Mouse (Mus musculus) myocyte (in vitro differentiated cells): ENCODE measurements around the gene Nfya. TPM values are rescaled to one million over a fixed set of nuclear protein-coding genes. Genes with fewer than 3 reads are reported as not detected.

Source experiments
- H3K27me3 ChIP-seq: one replicate; pipeline ENCODE4 v1.6.1; 2011; ENCODE audit not compliant: control insufficient read depth, insufficient read depth, insufficient read length
- H3K36me3 ChIP-seq: one replicate; pipeline ENCODE4 v1.6.1; 2011; ENCODE audit not compliant: control insufficient read depth, insufficient read depth
- H3K4me2 ChIP-seq: one replicate; pipeline ENCODE4 v1.6.1; 2011; ENCODE audit warnings: low read depth, control low read depth
- H3K4me3 ChIP-seq: one replicate; pipeline ENCODE4 v1.5.1; 2011; ENCODE audit warnings: mild to moderate bottlenecking, control low read depth, moderate library complexity
- H3K79me2 ChIP-seq: one replicate; pipeline ENCODE4 v1.6.1; 2011; ENCODE audit not compliant: control insufficient read depth, insufficient read depth
- H3ac ChIP-seq: one replicate; pipeline ENCODE4 v1.6.1; 2011; ENCODE audit not compliant: control insufficient read depth, insufficient read length
- CEBPB ChIP-seq: IDR thresholded peaks from 2 replicates; pipeline ENCODE4 v1.6.1; 2011; ENCODE audit warnings: mild to moderate bottlenecking, moderate library complexity; ENCODE audit not compliant: poor library complexity, insufficient read depth, severe bottlenecking
- E2F4 ChIP-seq: IDR thresholded peaks from one replicate; pipeline ENCODE4 v1.6.1; 2011; ENCODE audit warnings: mild to moderate bottlenecking, control low read depth, moderate library complexity; ENCODE audit not compliant: insufficient read depth
- MAX ChIP-seq: IDR thresholded peaks from one replicate; pipeline ENCODE4 v1.6.1; 2011; ENCODE audit warnings: low read depth, mild to moderate bottlenecking, control low read depth
- MYOD1 ChIP-seq, 3 experiments: IDR thresholded peaks; one replicate each; pipeline ENCODE4 v1.6.1; 2011; ENCODE audit warnings: control low read depth in 2 of 3, low read depth in 2 of 3, mild to moderate bottlenecking in 2 of 3, moderate library complexity in 1 of 3; ENCODE audit not compliant: insufficient read length in 2 of 3, control insufficient read depth in 1 of 3
- MYOG ChIP-seq, 3 experiments: IDR thresholded peaks; one replicate each; pipeline ENCODE4 v1.6.1; 2011; ENCODE audit warnings: control low read depth in 2 of 3, low read depth in 2 of 3, mild to moderate bottlenecking in 2 of 3; ENCODE audit not compliant: insufficient read length in 2 of 3, control insufficient read depth in 1 of 3, insufficient read depth in 1 of 3
- POLR2A ChIP-seq: IDR thresholded peaks from one replicate; pipeline ENCODE4 v1.6.1; 2011; ENCODE audit warnings: low read depth, mild to moderate bottlenecking, control low read depth, moderate library complexity; ENCODE audit not compliant: insufficient read length
- POLR2AphosphoS2 ChIP-seq: IDR thresholded peaks from one replicate; pipeline ENCODE4 v1.6.1; 2011; ENCODE audit warnings: low read depth, control low read depth; ENCODE audit not compliant: insufficient read length
- REST ChIP-seq: IDR thresholded peaks from one replicate; pipeline ENCODE4 v1.6.1; 2011; ENCODE audit warnings: mild to moderate bottlenecking, control low read depth, moderate library complexity; ENCODE audit not compliant: insufficient read depth, insufficient read length
- SRF ChIP-seq: IDR thresholded peaks from one replicate; pipeline ENCODE4 v1.6.1; 2011; ENCODE audit warnings: low read depth; ENCODE audit not compliant: control insufficient read depth, insufficient read length
- TCF12 ChIP-seq: IDR thresholded peaks from one replicate; pipeline ENCODE4 v1.6.1; 2011; ENCODE audit warnings: mild to moderate bottlenecking, control low read depth; ENCODE audit not compliant: poor library complexity, insufficient read depth, severe bottlenecking
- TCF3 ChIP-seq: IDR thresholded peaks from one replicate; pipeline ENCODE4 v1.6.1; 2011; ENCODE audit warnings: low read depth, control low read depth; ENCODE audit not compliant: insufficient read length
- USF1 ChIP-seq: IDR thresholded peaks from one replicate; pipeline ENCODE4 v1.6.1; 2011; ENCODE audit warnings: low read depth, mild to moderate bottlenecking, control low read depth, moderate library complexity
- polyA plus RNA-seq: library from polyadenylated mRNA; unstranded; fragments of >200 nt; fragmentation: generic; extraction: Trizol; gene quantifications from one replicate; pipeline ENCODE4 v1.2.1, GENCODE M21; 2012; ENCODE audit warnings: missing spikeins

The Nfya gene
- polyA plus RNA-seq, 1 experiment: 17.0 TPM

DNA sequence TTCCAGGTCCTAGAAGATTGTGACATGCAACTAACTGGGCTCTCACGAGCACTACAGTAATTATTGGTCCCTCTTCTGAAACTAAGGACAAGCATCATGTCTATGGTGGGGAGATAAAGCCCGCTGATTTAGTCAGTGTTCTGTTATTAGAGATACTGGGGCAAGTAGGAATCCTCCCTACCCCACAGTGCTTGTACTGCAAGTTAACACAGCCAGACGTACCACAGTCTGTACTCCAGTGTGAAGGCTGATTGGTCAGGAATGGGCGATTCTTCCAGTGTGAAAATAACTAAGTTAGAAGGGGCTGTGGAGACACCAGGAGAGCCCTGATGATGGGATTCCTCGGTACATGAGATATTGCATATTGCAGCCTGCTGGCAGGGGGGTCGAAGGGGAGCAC lies 7.8 kb upstream of the Nfya start:
- H3K4me2 ChIP-seq: no peak overlapping the region
- H3ac ChIP-seq: no peak overlapping the region
- H3K27me3 ChIP-seq: no peaks in the 10 kb centered on the region
- H3K79me2 ChIP-seq: no peaks in the 10 kb centered on the region
- TF ChIP-seq E2F4: no peak
- no peak for TF ChIP-seq SRF
- no peak for TF ChIP-seq MAX
- no peak for TF ChIP-seq MYOG (IDR thresholded peaks at IDR 0.05; ENCODE audit: control insufficient read depth in 1 of 3, insufficient read depth in 1 of 3, insufficient read length in 2 of 3, low read depth in 2 of 3)
- no peak for TF ChIP-seq CEBPB
- TF ChIP-seq TCF3: no peak
- no peak for TF ChIP-seq REST
- TF ChIP-seq POLR2AphosphoS2: no peak
- no peak for TF ChIP-seq USF1
- TF ChIP-seq POLR2A: no peak
- no peak for TF ChIP-seq MYOD1 (IDR thresholded peaks at IDR 0.05; ENCODE audit: control insufficient read depth in 1 of 3, insufficient read length in 2 of 3, low read depth in 2 of 3)
- TF ChIP-seq TCF12: no peak
- peaks cover 23% of the 10 kb centered on the region for H3K36me3 ChIP-seq
- no peak overlapping the region for H3K4me3 ChIP-seq

GRCm38 (mm10) chr17:48416425-48417195 lies 6.9 kb upstream of the Nfya start:
- Histone ChIP-seq H3K4me2 (no peak overlapping the region), H3K4me3 (no peak overlapping the region), H3ac (no peak overlapping the region), H3K79me2 (no peaks in the 10 kb centered on the region), H3K36me3 (peaks cover 21% of the 10 kb centered on the region), H3K27me3 (no peaks in the 10 kb centered on the region)
- TF ChIP-seq MYOG (IDR thresholded peaks at IDR 0.05; ENCODE audit: control insufficient read depth in 1 of 3, insufficient read depth in 1 of 3, insufficient read length in 2 of 3, low read depth in 2 of 3) (no peak), POLR2AphosphoS2 (peak; percentile 21)

DNA sequence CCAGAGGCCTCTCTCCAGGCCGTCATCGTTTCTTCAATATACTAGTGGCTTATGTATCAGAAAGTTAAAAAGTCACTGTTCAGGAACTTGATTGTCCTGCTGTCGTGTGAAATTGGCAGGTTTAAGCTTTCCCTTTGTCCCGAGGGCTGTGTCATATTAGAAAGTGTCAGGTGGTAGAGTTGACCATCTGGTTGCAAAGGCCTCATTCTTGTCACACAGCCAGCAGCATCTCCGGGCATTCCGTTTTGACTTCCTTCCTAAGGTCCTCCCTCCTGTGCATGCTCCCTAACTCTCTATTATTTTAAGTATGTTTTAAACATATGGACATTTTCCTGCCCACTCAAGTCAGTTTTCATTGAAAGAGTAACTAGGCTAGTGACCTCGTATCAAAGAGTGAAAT lies 6.3 kb upstream of the Nfya start:
- no peaks in the 10 kb centered on the region for H3K79me2 ChIP-seq
- peaks cover 21% of the 10 kb centered on the region for H3K36me3 ChIP-seq
- no peak overlapping the region for H3ac ChIP-seq
- H3K4me2 ChIP-seq: no peak overlapping the region
- no peak overlapping the region for H3K4me3 ChIP-seq
- no peaks in the 10 kb centered on the region for H3K27me3 ChIP-seq
- TF ChIP-seq POLR2A (no peak), REST (no peak), CEBPB (no peak), E2F4 (no peak), USF1 (no peak), MYOD1 (IDR thresholded peaks at IDR 0.05; ENCODE audit: control insufficient read depth in 1 of 3, insufficient read length in 2 of 3, low read depth in 2 of 3) (no peak), SRF (no peak), TCF12 (no peak), MYOG (IDR thresholded peaks at IDR 0.05; ENCODE audit: control insufficient read depth in 1 of 3, insufficient read depth in 1 of 3, insufficient read length in 2 of 3, low read depth in 2 of 3) (no peak), POLR2AphosphoS2 (no peak)

- H3K4me2 ChIP-seq: peak overlapping the region; percentile 91
- peaks cover 11% of the 10 kb centered on the region for H3K36me3 ChIP-seq
- no peak for TF ChIP-seq CEBPB
- TF ChIP-seq POLR2A: no peak
- peaks cover 26% of the 10 kb centered on the region for H3K79me2 ChIP-seq
- no peaks in the 10 kb centered on the region for H3K27me3 ChIP-seq
- H3ac ChIP-seq: no peak overlapping the region
- peak overlapping the region; percentile 66 for H3K4me3 ChIP-seq
These were observed 1.5 kb upstream of the Nfya start for GRCm38 (mm10) chr17:48411241-48411640.

GRCm38 (mm10) chr17:48410299-48410785 lies 636 bp upstream of the Nfya start:
- Histone ChIP-seq H3K4me3 (peak overlapping the region; percentile 66), H3K4me2 (peak overlapping the region; percentile 91), H3K36me3 (peaks cover 7% of the 10 kb centered on the region), H3K27me3 (no peaks in the 10 kb centered on the region), H3ac (peak overlapping the region; percentile 60), H3K79me2 (peaks cover 35% of the 10 kb centered on the region)
- TF ChIP-seq POLR2AphosphoS2 (no peak), TCF12 (no peak), MAX (no peak), REST (no peak), CEBPB (no peak), USF1 (no peak), POLR2A (no peak), E2F4 (no peak), SRF (no peak), TCF3 (no peak), MYOD1 (IDR thresholded peaks at IDR 0.05; ENCODE audit: control insufficient read depth in 1 of 3, insufficient read length in 2 of 3, low read depth in 2 of 3) (no peak)
